Mouse (Mus musculus): ENCODE results near the gene Ctnnbip1. TPM values are rescaled to one million over a fixed set of nuclear protein-coding genes. Genes with fewer than 3 reads are reported as not detected.

The Ctnnbip1 gene
- polyA plus RNA-seq, 1 experiment from 2014 or later: 47.5 TPM

DNA sequence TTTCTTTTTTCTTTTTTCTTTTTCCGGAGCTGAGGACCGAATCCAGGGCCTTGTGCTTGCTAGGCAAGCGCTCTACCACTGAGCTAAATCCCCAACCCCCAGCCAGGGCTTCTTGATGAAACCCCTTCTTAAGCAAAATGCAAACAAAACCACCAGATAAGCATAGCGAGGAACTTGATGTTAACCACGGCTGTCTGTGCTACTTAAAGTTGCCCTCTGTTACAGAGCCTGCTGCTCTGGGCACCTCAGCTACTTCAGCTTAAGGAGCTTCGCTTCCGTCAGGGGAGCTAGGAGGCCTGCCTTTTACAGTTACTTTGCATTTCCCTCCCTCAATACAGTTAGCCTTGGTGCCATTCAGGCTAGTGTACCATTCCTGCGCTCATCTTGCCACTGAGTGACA lies 19.1 kb upstream of the Ctnnbip1 start:
- H3K36me3 ChIP-seq: peaks cover 38% of the 10 kb centered on the region
- no peaks in the 10 kb centered on the region for H3K4me1 ChIP-seq
- no peak overlapping the region for H3K4me3 ChIP-seq (replicated peaks)
- no peak overlapping the region for H3K9ac ChIP-seq
- ATAC-seq (ENCODE audit: insufficient read depth, low FRiP score, low read depth): no peak
- no peak overlapping the region for H3K4me2 ChIP-seq
- H3K27me3 ChIP-seq (replicated peaks): no peaks in the 10 kb centered on the region
- H3K27ac ChIP-seq: no peak overlapping the region
- no peaks in the 10 kb centered on the region for H3K9me3 ChIP-seq
- WGBS: 74% methylated on average over 8 of the region's 8 CpGs

DNA sequence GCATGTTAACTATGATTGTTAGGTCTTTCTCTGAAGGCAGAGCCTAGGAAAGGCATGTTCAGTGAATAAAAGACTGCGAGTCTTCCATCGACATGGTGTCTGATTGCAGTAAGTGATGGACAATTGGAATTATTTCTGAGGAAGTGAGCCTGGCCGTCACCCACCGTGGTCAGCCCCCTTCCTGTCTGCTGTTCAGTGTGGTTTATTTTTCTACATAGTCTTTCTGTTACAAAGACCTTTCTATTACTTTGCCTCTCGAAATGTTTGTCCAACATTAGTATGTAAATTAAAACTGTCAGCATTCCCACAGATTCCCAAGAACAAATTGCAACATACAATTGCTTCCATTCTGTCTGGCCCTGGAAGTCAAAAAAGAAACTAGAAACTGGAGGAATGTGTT lies 18.2 kb upstream of the Ctnnbip1 start:
- Histone ChIP-seq H3K36me3 (peaks cover 30% of the 10 kb centered on the region), H3K27me3 (replicated peaks) (no peaks in the 10 kb centered on the region)

DNA sequence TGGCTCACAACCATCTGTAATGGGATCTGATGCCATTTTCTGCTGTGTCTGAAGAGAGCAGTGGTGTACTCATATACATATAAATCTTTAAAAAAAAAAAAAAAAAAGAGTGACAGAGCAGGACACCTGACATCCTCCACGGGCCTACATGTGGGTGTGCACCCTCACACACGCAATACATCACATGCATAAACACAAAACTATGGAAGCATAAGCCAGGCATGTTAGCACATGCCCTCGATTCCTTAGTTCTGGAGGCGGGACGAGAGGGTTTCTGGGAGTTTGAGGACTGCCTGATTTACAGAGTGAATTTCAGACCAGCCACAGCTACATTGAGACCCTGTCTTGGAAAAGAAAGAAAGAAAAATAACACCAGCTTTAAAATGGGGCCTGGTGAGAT lies 13.7 kb upstream of the Ctnnbip1 start:
- H3K4me3 ChIP-seq (replicated peaks): no peak overlapping the region
- no peak overlapping the region for H3K4me2 ChIP-seq
- no peaks in the 10 kb centered on the region for H3K9me3 ChIP-seq
- 68% methylated on average over 5 of the region's 5 CpGs for WGBS
- no peaks in the 10 kb centered on the region for H3K4me1 ChIP-seq
- H3K36me3 ChIP-seq: 0 out of 2 replicates have a peak, but pooled peaks cover 6% of the 10 kb centered on the region
- no peak overlapping the region for H3K9ac ChIP-seq
- H3K27ac ChIP-seq: no peak overlapping the region
- H3K27me3 ChIP-seq (replicated peaks): no peaks in the 10 kb centered on the region
- ATAC-seq (ENCODE audit: insufficient read depth, low FRiP score, low read depth): no peak

More for the DNA sequence above, 18.2 kb upstream of the Ctnnbip1 start:
- Histone ChIP-seq H3K27ac (no peak overlapping the region), H3K4me3 (replicated peaks) (no peak overlapping the region), H3K9ac (no peak overlapping the region), H3K9me3 (no peaks in the 10 kb centered on the region), H3K4me1 (no peaks in the 10 kb centered on the region), H3K4me2 (no peak overlapping the region)
- no peak for ATAC-seq (ENCODE audit: insufficient read depth, low FRiP score, low read depth)
- WGBS: 85% methylated on average over 5 of the region's 5 CpGs

DNA sequence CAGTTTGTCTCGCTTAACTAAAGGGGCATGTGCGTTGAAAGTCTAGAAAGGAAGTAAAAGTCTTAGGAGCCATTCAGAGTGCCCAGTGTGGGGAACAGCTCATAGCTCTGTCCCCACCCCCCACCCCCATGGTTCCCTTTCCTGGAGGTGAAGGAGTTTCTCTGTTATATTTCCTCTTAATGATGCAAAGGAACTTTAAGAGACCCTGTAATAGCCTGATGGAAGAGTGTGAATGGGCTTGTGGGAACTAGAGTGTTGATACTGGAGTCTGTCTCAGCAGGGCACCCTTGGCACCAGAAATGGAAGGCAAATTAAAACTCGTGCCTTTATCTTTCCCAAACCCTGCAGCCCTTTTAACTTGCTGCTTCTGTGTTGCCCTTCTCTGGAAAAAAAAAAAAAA lies 13.2 kb upstream of the Ctnnbip1 start:
- no peak for ATAC-seq (ENCODE audit: insufficient read depth, low FRiP score, low read depth)
- no peaks in the 10 kb centered on the region for H3K4me1 ChIP-seq
- 42% methylated on average over 3 of the region's 3 CpGs for WGBS
- no peak overlapping the region for H3K4me2 ChIP-seq
- 0 out of 2 replicates have a peak, but pooled peaks cover 6% of the 10 kb centered on the region for H3K36me3 ChIP-seq
- H3K4me3 ChIP-seq (replicated peaks): no peak overlapping the region
- H3K9ac ChIP-seq: no peak overlapping the region
- H3K27ac ChIP-seq: no peak overlapping the region
- H3K27me3 ChIP-seq (replicated peaks): no peaks in the 10 kb centered on the region
- H3K9me3 ChIP-seq: no peaks in the 10 kb centered on the region

DNA sequence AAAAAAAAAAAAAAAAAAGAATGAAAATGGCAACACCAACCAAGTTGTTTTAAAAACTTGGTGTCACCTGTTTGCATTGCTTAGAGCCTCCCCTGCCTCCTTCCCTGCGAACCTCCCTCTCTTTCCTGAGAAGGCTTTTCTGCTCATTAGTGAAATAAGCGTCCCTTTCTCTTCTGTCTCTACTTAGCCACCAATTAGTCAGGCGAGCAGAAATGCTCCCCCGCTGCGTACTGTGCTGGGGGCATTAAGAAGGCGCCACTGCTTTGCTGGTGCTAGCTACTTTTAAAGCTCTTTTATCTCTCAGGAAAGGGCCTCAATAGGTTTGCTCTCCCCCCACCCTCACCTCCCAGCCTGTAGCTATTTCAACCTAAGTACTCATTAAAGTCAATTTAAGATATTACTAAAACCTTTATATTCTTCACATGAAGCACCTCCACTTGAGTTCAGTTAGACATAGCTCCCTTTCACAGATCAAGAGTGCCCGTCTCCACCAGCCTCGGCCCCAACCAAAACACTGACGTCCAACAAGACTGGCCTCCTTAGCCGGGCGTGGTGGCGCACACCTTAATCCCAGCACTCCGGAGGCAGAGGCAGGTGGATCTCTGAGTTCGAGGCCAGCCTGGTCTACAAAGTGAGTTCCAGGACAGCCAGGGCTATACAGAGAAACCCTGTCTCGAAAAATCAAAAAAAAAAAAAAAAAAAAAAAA lies 12.6 kb upstream of the Ctnnbip1 start:
- ATAC-seq (ENCODE audit: insufficient read depth, low FRiP score, low read depth): no peak
- Histone ChIP-seq H3K27ac (no peak overlapping the region), H3K9me3 (no peaks in the 10 kb centered on the region), H3K27me3 (replicated peaks) (no peaks in the 10 kb centered on the region), H3K4me2 (no peak overlapping the region), H3K4me3 (replicated peaks) (no peak overlapping the region), H3K4me1 (no peaks in the 10 kb centered on the region), H3K9ac (no peak overlapping the region), H3K36me3 (0 out of 2 replicates have a peak, but pooled peaks cover 6% of the 10 kb centered on the region)
- 69% methylated on average over 14 of the region's 15 CpGs for WGBS

DNA sequence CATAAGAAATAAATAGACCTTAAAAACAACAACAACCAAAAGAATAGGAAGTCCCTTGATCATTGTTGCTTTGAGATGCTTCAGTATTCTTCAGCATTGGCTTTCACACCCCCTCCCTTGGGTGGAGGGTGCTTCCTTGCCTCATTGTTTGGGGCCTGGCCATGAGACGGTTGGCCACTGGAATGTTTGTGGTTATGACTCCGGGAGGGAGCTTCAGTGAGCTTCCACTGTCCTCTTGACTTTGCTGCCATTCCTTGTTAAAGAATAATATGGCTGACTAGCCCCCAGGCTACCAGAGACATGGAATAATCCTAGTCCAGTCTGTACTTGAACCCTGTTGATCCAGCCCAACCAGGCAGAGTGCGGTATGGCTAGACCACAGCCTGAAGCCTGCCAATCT lies 11.1 kb upstream of the Ctnnbip1 start:
- 67% methylated on average over 3 of the region's 3 CpGs for WGBS
- no peak for ATAC-seq (ENCODE audit: insufficient read depth, low FRiP score, low read depth)
- no peak overlapping the region for H3K27ac ChIP-seq

DNA sequence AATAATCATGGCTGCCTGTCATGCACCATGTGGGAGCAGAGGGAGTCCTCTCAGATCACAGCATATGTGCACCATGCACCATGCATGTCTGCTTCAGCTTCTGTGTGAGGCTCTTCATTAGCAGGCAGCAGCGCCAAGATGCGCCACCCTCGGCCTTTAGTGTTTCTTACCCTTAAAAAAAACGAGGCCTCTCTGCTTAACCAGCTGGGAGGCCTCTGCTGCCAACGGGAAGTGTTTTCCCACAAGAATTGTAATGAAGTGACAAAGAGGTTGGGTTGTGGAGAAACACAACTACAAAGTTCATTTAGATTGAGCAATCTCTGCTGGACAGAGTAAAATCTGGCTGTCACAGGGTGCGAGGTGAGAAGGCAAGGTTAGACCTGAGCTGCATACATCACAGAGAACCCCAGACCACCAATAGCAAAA lies 6.8 kb upstream of the Ctnnbip1 start:
- H3K36me3 ChIP-seq: no peaks in the 10 kb centered on the region
- H3K27ac ChIP-seq: no peak overlapping the region
- H3K9me3 ChIP-seq: no peaks in the 10 kb centered on the region
- no peak overlapping the region for H3K9ac ChIP-seq
- no peak overlapping the region for H3K4me3 ChIP-seq (replicated peaks)
- H3K27me3 ChIP-seq (replicated peaks): no peaks in the 10 kb centered on the region
- H3K4me1 ChIP-seq: no peaks in the 10 kb centered on the region
- H3K4me2 ChIP-seq: no peak overlapping the region
- no peak for ATAC-seq (ENCODE audit: insufficient read depth, low FRiP score, low read depth)
- 48% methylated on average over 6 of the region's 6 CpGs for WGBS

More for the DNA sequence above, 11.1 kb upstream of the Ctnnbip1 start:
- Histone ChIP-seq H3K4me1 (no peaks in the 10 kb centered on the region), H3K4me3 (replicated peaks) (no peak overlapping the region), H3K9ac (no peak overlapping the region), H3K4me2 (no peak overlapping the region), H3K36me3 (0 out of 2 replicates have a peak, but pooled peaks cover 6% of the 10 kb centered on the region), H3K9me3 (no peaks in the 10 kb centered on the region), H3K27me3 (replicated peaks) (no peaks in the 10 kb centered on the region)

DNA sequence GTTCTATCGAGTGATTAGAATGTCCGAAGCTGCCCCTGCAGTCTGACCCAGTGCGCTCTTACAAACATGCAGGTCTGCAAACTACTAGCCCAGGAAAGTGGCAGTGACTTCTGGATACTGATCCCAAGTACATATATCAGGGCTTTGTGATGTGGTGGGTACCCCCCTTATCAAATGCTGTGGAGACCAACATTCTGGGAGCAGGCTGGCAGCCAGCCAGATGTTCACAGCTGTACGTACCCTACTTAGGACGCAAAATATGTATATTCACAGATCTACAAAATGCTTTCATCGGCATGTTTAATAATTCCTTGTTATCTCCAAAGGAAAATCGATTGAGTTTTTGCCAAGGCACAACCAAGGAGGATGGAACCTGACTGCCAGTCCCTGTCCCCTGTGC lies 6.0 kb upstream of the Ctnnbip1 start:
- Histone ChIP-seq H3K9ac (no peak overlapping the region), H3K9me3 (no peaks in the 10 kb centered on the region), H3K4me1 (no peaks in the 10 kb centered on the region), H3K27me3 (replicated peaks) (no peaks in the 10 kb centered on the region), H3K4me2 (no peak overlapping the region), H3K4me3 (replicated peaks) (no peak overlapping the region), H3K36me3 (no peaks in the 10 kb centered on the region), H3K27ac (no peak overlapping the region)
- no peak for ATAC-seq (ENCODE audit: insufficient read depth, low FRiP score, low read depth)
- WGBS: 62% methylated on average over 7 of the region's 7 CpGs

DNA sequence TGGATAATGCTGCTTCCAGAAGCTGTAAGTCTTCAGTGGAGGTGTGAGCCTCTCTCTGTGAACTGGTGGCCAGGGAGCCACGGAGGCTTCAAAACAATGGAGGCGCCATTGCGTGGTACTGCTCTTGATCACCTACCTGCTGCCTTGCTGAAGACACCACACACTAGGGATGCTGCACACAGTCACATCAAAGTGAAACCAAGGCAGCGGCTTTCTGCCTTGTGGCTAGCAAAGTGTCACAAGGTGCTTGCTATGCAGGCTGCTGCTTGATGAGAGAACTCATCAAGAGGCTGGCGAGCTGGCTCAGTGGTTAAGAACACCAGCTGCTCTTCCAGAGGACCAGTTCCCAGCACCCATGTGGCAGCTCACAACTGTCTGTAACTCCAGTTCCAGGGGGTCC lies 2.3 kb upstream of the Ctnnbip1 start:
- Histone ChIP-seq H3K4me3 (replicated peaks) (no peak overlapping the region), H3K9ac (no peak overlapping the region), H3K4me2 (no peak overlapping the region), H3K4me1 (peaks cover 7% of the 10 kb centered on the region), H3K27me3 (replicated peaks) (no peaks in the 10 kb centered on the region), H3K36me3 (no peaks in the 10 kb centered on the region), H3K9me3 (no peaks in the 10 kb centered on the region), H3K27ac (no peak overlapping the region)
- ATAC-seq (ENCODE audit: insufficient read depth, low FRiP score, low read depth): no peak
- WGBS: 84% methylated on average over 5 of the region's 5 CpGs

DNA sequence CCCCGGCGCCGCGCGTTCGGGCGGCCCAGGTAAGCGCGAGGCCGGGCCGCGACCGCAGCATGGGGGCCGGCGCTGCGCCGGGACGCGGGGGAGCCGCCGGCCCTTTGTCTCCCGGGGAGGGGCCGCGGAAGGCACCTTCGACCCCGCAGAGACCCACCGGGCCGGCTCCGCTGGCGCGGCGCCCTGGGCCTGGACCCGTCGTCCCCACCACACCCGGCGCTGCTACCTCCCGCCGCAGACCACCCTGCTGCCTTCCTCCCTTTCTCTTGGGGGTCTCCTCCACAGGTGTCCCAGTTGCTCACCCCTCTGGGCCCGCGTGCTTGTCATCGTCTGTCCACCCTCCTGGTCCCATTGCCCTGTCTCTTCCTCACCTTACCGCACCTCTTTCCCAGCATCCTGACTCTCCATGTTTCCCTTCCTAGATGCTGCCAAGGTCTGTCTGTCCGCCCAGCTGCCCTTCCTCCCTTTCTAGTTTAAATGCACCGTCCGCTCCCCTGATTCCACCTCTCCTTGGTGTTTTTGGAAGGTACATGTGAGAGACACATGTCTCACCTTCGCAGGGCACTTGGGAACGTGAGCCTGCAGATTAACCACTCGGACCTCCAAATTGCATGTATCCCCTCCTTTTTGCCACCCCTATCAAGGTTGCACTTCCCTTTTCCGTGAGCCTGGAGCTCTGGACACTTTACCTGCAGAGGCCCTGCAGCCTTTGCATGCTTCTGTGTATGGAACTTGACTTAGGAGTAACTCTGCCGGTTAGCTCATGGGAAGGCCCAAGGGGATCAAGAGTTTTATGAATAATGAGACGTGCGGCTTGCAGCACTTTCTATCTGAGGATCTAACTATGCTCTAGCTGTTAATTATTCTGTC lies 550 bp downstream of the Ctnnbip1 start:
- Histone ChIP-seq H3K9me3 (no peaks in the 10 kb centered on the region), H3K27me3 (replicated peaks) (no peaks in the 10 kb centered on the region), H3K9ac (peak overlapping the region; percentile 86), H3K4me1 (peaks cover 7% of the 10 kb centered on the region), H3K36me3 (no peaks in the 10 kb centered on the region), H3K4me3 (replicated peaks) (peak overlapping the region; percentile 87), H3K27ac (peak overlapping the region; percentile 68), H3K4me2 (peak overlapping the region; percentile 96)
- ATAC-seq (ENCODE audit: insufficient read depth, low FRiP score, low read depth): no peak
- WGBS: 3% methylated on average over 34 of the region's 52 CpGs

DNA sequence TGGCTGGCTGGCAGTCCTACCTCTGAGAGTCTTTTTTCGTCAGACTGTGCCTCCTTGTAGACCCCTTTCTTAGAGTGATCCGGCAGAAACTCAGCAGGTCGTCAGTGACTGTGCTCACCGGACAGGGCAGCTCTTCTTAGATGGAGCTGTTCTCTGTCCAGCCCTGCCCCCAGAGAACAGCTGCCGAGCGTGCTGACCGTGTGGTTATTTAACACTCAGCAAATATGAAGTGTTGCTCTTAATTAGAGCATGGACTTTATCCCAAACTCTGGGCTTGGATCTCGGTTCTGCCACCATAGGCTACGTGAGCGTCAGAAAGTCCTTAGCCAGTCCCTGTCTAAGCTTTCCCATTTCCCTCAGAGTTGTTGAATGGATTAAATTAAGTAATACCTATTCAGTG lies 3.2 kb downstream of the Ctnnbip1 start:
- Histone ChIP-seq H3K4me3 (replicated peaks) (no peak overlapping the region), H3K27ac (no peak overlapping the region), H3K36me3 (no peaks in the 10 kb centered on the region), H3K27me3 (replicated peaks) (no peaks in the 10 kb centered on the region), H3K9ac (no peak overlapping the region), H3K4me2 (no peak overlapping the region), H3K9me3 (no peaks in the 10 kb centered on the region), H3K4me1 (peaks cover 17% of the 10 kb centered on the region)
- no peak for ATAC-seq (ENCODE audit: insufficient read depth, low FRiP score, low read depth)
- 67% methylated on average over 10 of the region's 10 CpGs for WGBS

DNA sequence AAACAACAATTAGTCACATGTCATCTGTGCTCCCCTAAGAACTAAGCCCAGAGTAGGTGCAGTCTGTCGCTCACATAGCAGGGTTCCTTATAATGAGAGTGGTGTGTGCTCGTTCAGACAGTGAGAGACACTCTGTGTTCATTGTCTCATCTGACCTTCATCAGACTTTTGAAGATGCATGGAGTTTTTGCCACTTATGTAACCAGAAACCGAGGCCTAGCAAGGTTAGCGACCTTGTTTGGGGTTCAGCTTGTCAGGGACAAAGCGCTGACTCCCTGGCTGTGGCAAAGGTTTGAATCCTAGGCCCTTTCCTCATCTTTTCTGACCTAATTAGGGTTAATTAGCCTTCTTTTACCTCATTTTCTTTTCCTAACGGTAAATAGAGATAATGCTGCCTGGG lies 5.9 kb downstream of the Ctnnbip1 start:
- Histone ChIP-seq H3K4me2 (no peak overlapping the region), H3K4me3 (replicated peaks) (no peak overlapping the region), H3K9ac (no peak overlapping the region), H3K36me3 (no peaks in the 10 kb centered on the region), H3K9me3 (no peaks in the 10 kb centered on the region), H3K4me1 (peaks cover 25% of the 10 kb centered on the region), H3K27me3 (replicated peaks) (no peaks in the 10 kb centered on the region), H3K27ac (no peak overlapping the region)
- WGBS: 84% methylated on average over 6 of the region's 6 CpGs
- ATAC-seq (ENCODE audit: insufficient read depth, low FRiP score, low read depth): no peak
